In the genomic region with DNA sequence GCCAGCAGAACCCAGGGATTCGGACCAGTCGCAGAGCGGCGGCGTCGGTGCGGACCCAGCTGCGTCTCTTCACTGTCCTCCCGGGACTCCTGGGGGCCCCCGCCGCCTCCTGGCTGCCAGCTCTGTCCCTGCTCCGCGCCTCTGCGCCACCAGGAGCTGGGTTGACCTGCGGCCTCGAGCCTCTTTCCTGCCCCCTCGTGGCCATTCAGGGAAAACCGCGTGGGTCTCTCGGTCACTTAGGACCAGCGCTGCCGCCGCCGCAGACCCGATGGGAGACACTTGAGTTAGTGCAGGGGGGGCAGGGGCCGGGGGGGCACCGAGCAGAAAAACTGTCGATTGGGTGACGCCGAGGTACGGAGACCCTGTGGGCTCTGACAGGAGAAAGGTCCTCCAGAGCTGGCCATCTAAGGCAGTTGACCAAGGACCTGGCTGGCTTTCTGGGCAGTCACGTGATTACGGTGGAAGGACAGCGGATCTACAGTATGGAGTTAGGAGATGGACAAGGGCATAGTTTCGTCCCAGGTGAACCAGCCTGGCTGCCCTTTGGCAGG, we compare ENCODE assay signal across 8 mouse cellular contexts. TPM values are rescaled to one million over a fixed set of nuclear protein-coding genes. Genes with fewer than 3 reads are reported as not detected.
A peak's percentile ranks its signal among the peaks of the same experiment; 100 is the strongest.
DNase-seq lines count a peak whose midpoint lies in the region; ATAC-seq and TF ChIP-seq lines count a peak whose summit lies in the region.

No protein-coding gene starts in this region.

- H3K4me3 ChIP-seq in embryonic facial prominence, embryonic 10.5 days = peak overlapping the region; percentile 65
- peak overlapping the region; percentile 47 for H3K4me3 ChIP-seq in limb, embryonic 12.5 days (replicated peaks)
- peak overlapping the region; percentile 47 for H3K4me3 ChIP-seq in midbrain, embryonic 13.5 days (replicated peaks)
- H3K4me3 ChIP-seq in small intestine, adult 2 months (ENCODE audit: low read depth, low read length) = peak overlapping the region; percentile 56

- H3K36me3 ChIP-seq in embryonic facial prominence, embryonic 10.5 days (replicated peaks) = no peaks in the 10 kb centered on the region
- no peaks in the 10 kb centered on the region for H3K36me3 ChIP-seq in limb, embryonic 12.5 days
- no peaks in the 10 kb centered on the region for H3K36me3 ChIP-seq in midbrain, embryonic 13.5 days
- H3K36me3 ChIP-seq in small intestine, adult 2 months (ENCODE audit: control insufficient read depth, insufficient read depth, low read length) = no peaks in the 10 kb centered on the region

- ATAC-seq in limb, embryonic 12.5 days (ENCODE audit: insufficient number of reproducible peaks, insufficient read depth, low FRiP score, low TSS enrichment, low read depth) = peak; percentile 76
- ATAC-seq in midbrain, embryonic 13.5 days = peak; percentile 89
- ATAC-seq in erythroblast, adult 5-6 weeks (replicated peaks; ENCODE audit: low FRiP score, poor library complexity, severe bottlenecking) = no peak; the same call in 1 of the 2 replicates

- H3K9ac ChIP-seq in limb, embryonic 12.5 days (replicated peaks) = peak overlapping the region; percentile 59
- H3K9ac ChIP-seq in midbrain, embryonic 13.5 days (replicated peaks) = peak overlapping the region; percentile 61

- peak overlapping the region; percentile 85 for H3K4me2 ChIP-seq in limb, embryonic 12.5 days
- H3K4me2 ChIP-seq in midbrain, embryonic 13.5 days (replicated peaks) = peak overlapping the region; percentile 67

- H3K27me3 ChIP-seq in embryonic facial prominence, embryonic 10.5 days (replicated peaks; ENCODE audit: low read depth, poor library complexity, severe bottlenecking) = peaks cover 79% of the 10 kb centered on the region
- H3K27me3 ChIP-seq in limb, embryonic 12.5 days = peaks cover 65% of the 10 kb centered on the region
- H3K27me3 ChIP-seq in midbrain, embryonic 13.5 days = peaks cover 82% of the 10 kb centered on the region
- 0 out of 2 replicates have a peak, but pooled peaks cover 7% of the 10 kb centered on the region for H3K27me3 ChIP-seq in small intestine, adult 2 months (ENCODE audit: control insufficient read depth, insufficient read depth, low read length)

- H3K27ac ChIP-seq in embryonic facial prominence, embryonic 10.5 days (replicated peaks) = peak overlapping the region; percentile 83
- no peak overlapping the region for H3K27ac ChIP-seq in limb, embryonic 12.5 days
- no peak overlapping the region for H3K27ac ChIP-seq in midbrain, embryonic 13.5 days
- no peak overlapping the region for H3K27ac ChIP-seq in small intestine, adult 2 months (ENCODE audit: insufficient read depth, low read depth, low read length)

- TF ChIP-seq POLR2A in small intestine, adult 2 months (IDR thresholded peaks at IDR 0.05; ENCODE audit: low read depth, low read length) = peak; percentile 47; the same call in 1 of the 2 replicates

- peak; percentile 88 for TF ChIP-seq CTCF in small intestine, adult 2 months (IDR thresholded peaks at IDR 0.05; ENCODE audit: extremely low read depth, insufficient read length, insufficient replicate concordance, low read depth, low read length)

- WGBS in embryonic facial prominence, embryonic 10.5 days = 2% methylated on average over 35 of the region's 35 CpGs
- 1% methylated on average over 35 of the region's 35 CpGs for WGBS in limb, embryonic 12.5 days
- 1% methylated on average over 34 of the region's 35 CpGs for WGBS in midbrain, embryonic 13.5 days
- WGBS in small intestine, adult 2 months = under 1% methylated on average over 35 of the region's 35 CpGs

- DNase-seq in adrenal gland, postnatal 36 days = peak; percentile 80 to 87
- DNase-seq in embryonic facial prominence, embryonic 10.5 days (ENCODE audit: low spot score) = peak; percentile 93
- DNase-seq in heart, adult 18-20 months = peak; percentile 71 to 85
- peak; percentile 75 for DNase-seq in kidney, adult 11 months

- no peaks in the 10 kb centered on the region for H3K9me3 ChIP-seq in embryonic facial prominence, embryonic 10.5 days
- no peaks in the 10 kb centered on the region for H3K9me3 ChIP-seq in limb, embryonic 12.5 days
- no peaks in the 10 kb centered on the region for H3K9me3 ChIP-seq in midbrain, embryonic 13.5 days

- H3K4me1 ChIP-seq in embryonic facial prominence, embryonic 10.5 days = peaks cover 75% of the 10 kb centered on the region
- H3K4me1 ChIP-seq in limb, embryonic 12.5 days (replicated peaks) = peaks cover 52% of the 10 kb centered on the region
- H3K4me1 ChIP-seq in midbrain, embryonic 13.5 days (replicated peaks) = peaks cover 18% of the 10 kb centered on the region
- H3K4me1 ChIP-seq in small intestine, adult 2 months (ENCODE audit: control insufficient read depth, insufficient read depth, insufficient read length, low read length) = peaks cover 6% of the 10 kb centered on the region

RNA-seq across cellular contexts. Expression of a gene that starts 48.2 kb away (rescaled TPM):
- not detected for total RNA-seq in adrenal gland, postnatal 36 days (2021)
- not detected in 2 replicates for polyA plus RNA-seq in embryonic facial prominence, embryonic 10.5 days (2016; fragmentation: Nextera tagmentation; extraction: Ambion mirVana)
- not detected for total RNA-seq in heart, adult 18-20 months (2021)
- not detected in 2 replicates for polyA plus RNA-seq in limb, embryonic 12.5 days (2016; fragmentation: Nextera tagmentation; extraction: Ambion mirVana)
- not detected in 2 replicates for polyA plus RNA-seq in midbrain, embryonic 13.5 days (2015; fragmentation: Nextera tagmentation; extraction: Ambion mirVana)
- polyA plus RNA-seq in small intestine, adult 2 months (2012; rRNA removed) = 0.08 TPM in 1 of 2 replicates, not detected in the other
- total RNA-seq in erythroblast, adult 5-6 weeks (2015; ENCODE audit: low replicate concordance) = not detected in 2 replicates
- not detected in 2 replicates for total RNA-seq in erythroblast, adult 5-6 weeks (2017; ENCODE audit: low replicate concordance)
